Mouse (Mus musculus) midbrain, postnatal 0 days (tissue): Measurements from ENCODE around the gene Tnfrsf14. TPM values are rescaled to one million over a fixed set of nuclear protein-coding genes. Genes with fewer than 3 reads are reported as not detected.
A peak's percentile ranks its signal among the peaks of the same experiment; 100 is the strongest.

Source experiments
- ATAC-seq: fragments of 200-750 bp; cut with Nextera tagmentation; 2 replicates; pipeline ENCODE4 v1.8.0; 2017; ENCODE audit warnings: moderate number of reproducible peaks, mild to moderate bottlenecking, moderate TSS enrichment, moderate library complexity; ENCODE audit not compliant: low FRiP score
- DNase-seq: peaks from one replicate; pipeline ENCODE4 v3.0.0-alpha.2; 2015; ENCODE audit warnings: low spot score
- H3K27ac ChIP-seq: fragments of 300-500 bp; sonication (generic); 2 replicates; pipeline ENCODE4 v1.5.1; 2014; ENCODE audit warnings: low read depth, mild to moderate bottlenecking, low read length, mixed read lengths
- H3K27me3 ChIP-seq: fragments of 300-500 bp; sonication (generic); 2 replicates; pipeline ENCODE4 v1.6.1; 2014; ENCODE audit warnings: low read length, control low read depth, mixed read lengths; ENCODE audit not compliant: insufficient read depth
- H3K36me3 ChIP-seq: fragments of 300-500 bp; sonication (generic); 2 replicates; pipeline ENCODE4 v1.6.1; 2014; ENCODE audit warnings: low read length, control low read depth, mixed read lengths; ENCODE audit not compliant: insufficient read depth
- H3K4me1 ChIP-seq: fragments of 300-500 bp; sonication (generic); 2 replicates; pipeline ENCODE4 v1.6.1; 2014; ENCODE audit warnings: mild to moderate bottlenecking, control low read depth, antibody characterized with exemption, low read length, mixed read lengths; ENCODE audit not compliant: insufficient read depth
- H3K4me2 ChIP-seq: fragments of 300-500 bp; sonication (generic); 2 replicates; pipeline ENCODE4 v1.6.1; 2014; ENCODE audit warnings: low read depth, mild to moderate bottlenecking, low read length, mixed read lengths; ENCODE audit not compliant: poor library complexity, severe bottlenecking
- H3K4me3 ChIP-seq: fragments of 300-500 bp; sonication (generic); 2 replicates; pipeline ENCODE4 v1.5.1; 2014; ENCODE audit warnings: low read depth, mild to moderate bottlenecking, low read length, moderate library complexity
- H3K9ac ChIP-seq: fragments of 300-500 bp; sonication (generic); replicated peaks from 2 replicates; pipeline ENCODE4 v1.6.1; 2014; ENCODE audit warnings: mild to moderate bottlenecking, low read length, moderate library complexity, mixed read lengths; ENCODE audit not compliant: poor library complexity, severe bottlenecking
- H3K9me3 ChIP-seq: fragments of 300-500 bp; sonication (generic); 2 replicates; pipeline ENCODE4 v1.6.1; 2016; ENCODE audit warnings: low read length, control low read depth
- CTCF ChIP-seq: IDR thresholded peaks from 2 replicates; pipeline ENCODE4 v1.5.1; 2016; ENCODE audit warnings: antibody characterized with exemption, mild to moderate bottlenecking
- WGBS: fragments of 180-500 bp; shearing (Covaris S2); extraction: QIAGEN DNeasy Blood & Tissue Kit; methylation state at CpG from one replicate; pipeline ENCODE4 v1.1.7; 2014; 5-methylcytosine and 5-hydroxymethylcytosine counted together
- polyA plus RNA-seq: library from polyadenylated mRNA; unstranded; fragments of >200 nt; fragmentation: Nextera tagmentation; extraction: Ambion mirVana; gene quantifications from 2 replicates; pipeline ENCODE4 v1.2.1, GENCODE M21; 2015
- total RNA-seq: library from RNA; depleted of rRNA; stranded (reverse); fragments of >200 nt; gene quantifications from 2 replicates; pipeline ENCODE4 v1.2.3, GENCODE M21; 2014

Tnfrsf14 gene
- total and polyA plus RNA-seq, 2 experiments from 2014 or later: 1.1 TPM; not detected in 1

DNA sequence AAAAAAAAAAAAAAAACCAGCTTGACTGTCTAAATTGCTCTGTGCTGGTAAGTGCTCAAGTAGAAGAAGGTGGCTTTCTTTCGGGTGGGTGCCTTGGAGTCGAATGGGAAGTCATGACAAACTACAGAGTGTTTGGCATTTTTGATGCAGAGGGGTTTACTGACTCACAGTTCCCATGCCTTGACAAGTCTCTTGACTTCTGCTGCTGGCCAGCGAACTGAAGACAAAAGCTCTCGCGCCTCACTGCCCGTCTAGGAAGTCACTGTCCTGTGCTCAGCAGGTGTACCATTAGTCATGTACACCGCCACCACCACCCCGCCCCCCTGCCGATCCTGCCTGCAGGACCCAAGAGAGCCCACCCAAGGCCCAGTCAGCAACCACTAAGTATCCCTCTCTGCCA is 28.2 kb upstream of the Tnfrsf14 start:
- no peak for DNase-seq
- no peak for ATAC-seq
- H3K27me3 ChIP-seq: no peaks in the 10 kb centered on the region
- 36% methylated on average over 9 of the region's 9 CpGs for WGBS
- TF ChIP-seq CTCF: no peak
- H3K4me3 ChIP-seq: no peak overlapping the region
- H3K4me2 ChIP-seq: no peak overlapping the region
- no peak overlapping the region for H3K27ac ChIP-seq
- H3K4me1 ChIP-seq: peaks cover 17% of the 10 kb centered on the region; the same call in 1 of the 2 replicates
- no peaks in the 10 kb centered on the region for H3K9me3 ChIP-seq
- H3K36me3 ChIP-seq: no peaks in the 10 kb centered on the region
- no peak overlapping the region for H3K9ac ChIP-seq

DNA sequence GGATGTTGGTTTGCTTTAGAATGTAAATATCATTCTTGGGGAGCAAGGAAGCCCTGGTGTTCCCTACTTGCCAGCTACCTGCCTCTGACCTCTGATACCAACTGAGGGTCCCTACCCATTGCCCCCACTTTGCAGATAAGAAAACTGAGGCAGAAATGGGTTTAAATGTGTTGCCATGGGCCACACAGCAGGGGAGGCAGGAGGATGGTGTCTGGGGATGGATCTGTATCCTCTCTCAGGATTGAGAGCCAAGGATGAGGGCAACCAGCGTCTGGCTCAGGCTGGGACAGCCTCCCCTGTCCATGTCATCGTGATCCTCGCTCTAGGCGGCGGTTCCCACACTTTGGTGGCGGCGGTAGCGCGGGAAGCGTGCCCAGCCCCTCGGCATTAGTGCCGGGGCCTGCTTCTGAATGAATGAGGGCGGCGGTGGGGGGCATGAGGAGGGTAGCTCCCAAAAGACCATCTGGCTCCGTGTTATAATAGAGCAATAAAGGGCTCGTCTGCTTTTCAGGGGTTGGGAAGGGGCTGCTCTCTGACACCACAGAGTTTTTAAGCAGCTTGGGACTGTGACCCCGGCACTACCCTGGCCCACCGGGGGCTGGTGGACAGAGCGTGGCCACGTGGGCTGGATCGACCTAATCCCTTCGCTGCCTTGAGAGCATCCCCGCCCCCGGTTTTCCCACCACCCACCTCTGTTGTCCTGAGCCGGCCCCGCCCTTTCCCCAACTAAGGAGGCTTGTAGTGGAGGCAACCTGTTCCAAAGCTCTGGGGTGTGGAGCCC is 24.3 kb upstream of the Tnfrsf14 start:
- H3K4me3 ChIP-seq: no peak overlapping the region
- peaks cover 4% of the 10 kb centered on the region; the same call in 1 of the 2 replicates for H3K4me1 ChIP-seq
- DNase-seq (peak; percentile 63), ATAC-seq (peak; percentile 41; the same call in 1 of the 2 replicates)
- no peaks in the 10 kb centered on the region for H3K36me3 ChIP-seq
- 2% methylated on average over 26 of the region's 26 CpGs for WGBS
- H3K9me3 ChIP-seq: no peaks in the 10 kb centered on the region
- no peaks in the 10 kb centered on the region for H3K27me3 ChIP-seq
- TF ChIP-seq CTCF: no peak
- peak overlapping the region; percentile 26 for H3K4me2 ChIP-seq
- no peak overlapping the region for H3K27ac ChIP-seq
- no peak overlapping the region for H3K9ac ChIP-seq

- no peaks in the 10 kb centered on the region for H3K9me3 ChIP-seq
- DNase-seq: peak; percentile 48
- H3K4me2 ChIP-seq: peak overlapping the region; percentile 10
- no peak overlapping the region for H3K4me3 ChIP-seq
- peaks cover 11% of the 10 kb centered on the region; the same call in 1 of the 2 replicates for H3K4me1 ChIP-seq
- no peak overlapping the region for H3K9ac ChIP-seq
- TF ChIP-seq CTCF: no peak
- ATAC-seq: no peak
- no peaks in the 10 kb centered on the region for H3K36me3 ChIP-seq
- no peak overlapping the region for H3K27ac ChIP-seq
- 2% methylated on average over 16 of the region's 16 CpGs for WGBS
- H3K27me3 ChIP-seq: no peaks in the 10 kb centered on the region
These were observed 21.2 kb upstream of the Tnfrsf14 start for GRCm38 (mm10) chr4:154949589-154949982.

DNA sequence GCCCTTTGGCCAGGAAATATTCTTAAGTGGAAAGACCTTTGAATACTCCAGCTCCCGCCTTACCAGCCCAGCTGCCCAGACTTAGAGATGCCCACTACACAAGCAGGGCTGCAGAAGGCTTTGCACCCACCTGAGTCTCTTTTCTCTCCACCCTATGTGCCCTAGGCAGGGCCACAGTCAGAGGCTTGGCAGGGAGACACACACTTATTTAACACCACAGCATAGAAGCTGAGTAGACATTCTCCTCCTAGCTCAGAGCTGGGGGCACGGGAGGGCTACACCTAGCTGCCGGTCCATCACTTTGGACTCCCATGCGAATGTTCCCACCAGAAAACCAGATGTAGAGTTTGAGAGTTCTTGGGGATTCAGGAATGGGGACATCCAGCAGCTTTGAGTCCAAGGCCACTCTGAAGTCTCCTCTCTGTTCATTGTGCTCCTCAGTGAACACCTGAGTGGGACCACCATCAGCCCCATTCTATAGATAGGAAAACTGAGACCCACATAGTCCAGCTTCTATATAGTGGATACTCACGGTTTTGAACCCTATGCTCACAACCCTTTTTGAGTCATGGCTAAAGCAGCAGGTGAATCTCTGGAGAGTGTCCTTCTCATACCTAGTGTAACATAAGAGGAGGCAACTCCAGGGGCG is 20.7 kb upstream of the Tnfrsf14 start:
- H3K27ac ChIP-seq: peak overlapping the region; percentile 44; the same call in 1 of the 2 replicates

DNA sequence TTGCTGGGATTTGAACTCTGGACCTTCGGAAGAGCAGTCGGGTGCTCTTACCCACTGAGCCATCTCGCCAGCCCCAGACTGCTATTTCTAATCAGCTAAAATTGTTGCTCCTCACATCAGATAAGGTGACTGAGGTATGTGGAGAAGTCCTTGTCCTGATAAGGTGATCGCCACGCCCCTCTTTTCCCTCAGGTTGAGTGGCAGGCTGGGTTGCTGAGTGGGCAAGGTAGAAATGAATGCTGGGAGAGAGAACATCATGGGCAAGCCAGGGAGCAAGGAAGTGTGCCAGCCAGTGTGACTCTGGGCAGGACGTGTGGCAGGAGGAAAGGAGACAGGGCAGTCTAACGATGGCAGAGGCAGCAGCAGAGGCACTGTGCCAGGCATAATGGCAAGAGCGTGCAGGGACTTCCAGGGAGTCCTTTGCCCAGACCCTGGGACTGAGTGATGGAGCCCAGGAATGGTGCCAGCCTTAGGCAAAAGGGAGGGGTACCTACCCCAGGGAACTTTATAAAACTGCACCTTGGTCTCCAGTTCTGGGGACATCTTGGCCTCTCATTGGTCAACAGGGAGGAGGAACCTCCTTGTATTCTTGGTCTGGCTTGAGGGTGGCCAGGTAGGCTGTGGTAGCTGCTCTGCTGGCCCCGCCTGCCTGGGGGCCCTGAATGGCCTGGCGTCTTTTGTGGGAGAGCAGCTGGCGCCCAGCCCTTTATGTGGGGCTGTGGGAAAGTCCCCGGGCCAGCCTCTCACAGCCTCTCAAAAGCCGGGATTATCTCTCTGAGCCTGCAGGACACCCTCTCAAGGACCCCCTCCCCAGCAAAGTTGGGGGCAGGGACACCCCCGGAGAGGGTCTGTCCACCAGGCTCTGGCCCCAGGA is 19.9 kb upstream of the Tnfrsf14 start:
- Histone ChIP-seq H3K27me3 (no peaks in the 10 kb centered on the region), H3K9ac (no peak overlapping the region), H3K27ac (0 out of 2 replicates have a peak overlapping the region, but pooled peaks have one; percentile 44), H3K9me3 (no peaks in the 10 kb centered on the region), H3K4me3 (no peak overlapping the region), H3K4me1 (peaks cover 11% of the 10 kb centered on the region; the same call in 1 of the 2 replicates), H3K4me2 (no peak overlapping the region), H3K36me3 (no peaks in the 10 kb centered on the region)
- WGBS: 32% methylated on average over 13 of the region's 14 CpGs
- DNase-seq: peak; percentile 91
- TF ChIP-seq CTCF: no peak; the same call in 1 of the 2 replicates
- peak; percentile 64 for ATAC-seq

More for the DNA sequence above, 20.7 kb upstream of the Tnfrsf14 start:
- 25% methylated on average over 6 of the region's 6 CpGs for whole genome bisulfite sequencing
- no peak for TF ChIP-seq CTCF
- H3K9ac ChIP-seq: no peak overlapping the region
- peaks cover 11% of the 10 kb centered on the region; the same call in 1 of the 2 replicates for H3K4me1 ChIP-seq
- 0 out of 2 replicates have a peak overlapping the region, but pooled peaks have one; percentile 10 for H3K4me2 ChIP-seq
- no peaks in the 10 kb centered on the region for H3K27me3 ChIP-seq
- DNase-seq (no peak), ATAC-seq (no peak)
- H3K4me3 ChIP-seq: no peak overlapping the region
- no peaks in the 10 kb centered on the region for H3K36me3 ChIP-seq
- no peaks in the 10 kb centered on the region for H3K9me3 ChIP-seq
